Mouse (Mus musculus): ENCODE measurements around the gene Esrrg.
A peak's percentile ranks its signal among the peaks of the same experiment; 100 is the strongest.

The Esrrg gene

DNA sequence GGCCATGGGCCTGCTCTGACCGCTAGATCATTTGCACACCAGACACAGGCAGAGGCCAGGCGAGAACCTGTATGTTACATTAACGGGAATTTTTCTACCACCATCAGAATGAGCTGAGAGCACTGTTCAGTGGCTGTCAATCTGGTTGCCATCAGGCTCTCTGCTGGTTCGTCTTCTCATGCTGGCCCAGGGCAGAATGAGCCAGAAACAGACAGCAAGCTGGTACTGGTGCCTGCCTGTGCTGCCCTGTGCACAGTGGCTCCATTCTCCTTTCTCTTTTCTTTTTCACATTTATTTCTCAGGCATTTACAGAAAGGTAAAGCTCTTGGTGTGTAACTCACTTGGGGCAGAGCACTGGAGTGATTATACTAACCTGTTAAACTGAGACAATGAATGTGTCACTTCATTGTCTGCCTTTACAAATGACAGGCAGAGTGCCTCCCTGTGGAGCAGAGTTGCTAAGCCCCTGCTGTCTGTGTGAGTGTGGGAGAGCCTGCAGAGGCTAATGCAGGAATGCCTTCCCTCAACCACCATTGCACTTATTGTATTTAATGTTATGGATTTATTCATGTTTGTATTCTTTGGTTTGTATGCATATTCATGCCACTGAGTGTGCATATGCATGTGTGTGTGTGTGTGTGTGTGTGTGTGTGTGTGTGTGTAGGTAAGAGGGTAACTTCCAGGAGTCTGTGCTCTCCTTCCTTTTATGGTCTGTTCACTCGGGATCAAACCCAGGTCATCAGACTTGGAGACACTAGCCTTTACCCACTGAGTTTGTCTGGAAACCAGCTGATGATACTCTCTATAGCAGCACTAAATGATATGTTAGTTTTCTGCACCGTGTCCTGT is 651.9 kb downstream of the Esrrg start:
- DNase-seq (ENCODE audit: low read depth, low spot score): no peak

DNA sequence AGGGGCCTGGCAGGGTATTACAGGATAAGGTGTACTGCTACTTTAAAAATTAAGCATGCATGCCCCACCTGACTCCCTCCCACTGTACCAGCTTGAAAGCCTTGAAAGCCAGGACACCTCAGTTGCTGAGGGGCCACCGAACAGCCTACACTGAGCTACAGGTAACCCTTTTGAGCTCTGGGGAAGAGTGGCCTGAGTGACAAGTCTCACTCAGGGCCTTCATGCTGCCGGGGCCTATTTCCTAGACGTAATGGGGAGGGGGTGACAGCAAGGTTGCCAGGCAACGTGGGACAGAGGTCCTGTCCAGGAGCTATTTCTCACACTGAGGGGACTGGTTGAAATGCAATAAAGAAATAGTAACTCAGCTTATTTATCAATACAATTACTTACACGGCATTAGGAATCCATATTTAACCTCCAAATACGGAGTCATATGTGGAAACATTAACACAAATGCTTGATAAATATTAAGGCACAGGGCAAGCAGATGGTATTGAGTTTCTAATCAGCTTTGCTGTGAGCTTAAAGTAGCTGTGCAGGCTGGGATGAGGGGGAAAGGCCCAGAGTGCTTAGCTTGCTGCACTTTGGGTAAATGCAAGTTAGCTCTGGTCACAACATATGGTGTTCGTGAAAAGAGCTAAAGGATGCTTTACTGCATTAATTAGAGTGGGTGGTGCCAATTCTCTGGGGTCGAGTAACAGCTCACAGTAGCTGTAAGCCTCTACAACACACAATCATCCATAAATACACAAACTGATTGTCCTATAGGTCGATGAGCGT is 653.5 kb downstream of the Esrrg start, which contains the start of gene Ush2a:
Gene Ush2a, plus strand, starts transcription at position 121 of the 780 bp plus-strand sequence.
- DNase-seq (ENCODE audit: low read depth, low spot score): peak; percentile 74

Measured in retina, adult 2 months (tissue).